Mouse (Mus musculus): ENCODE data around the gene Ddx19a. TPM values are rescaled to one million over a fixed set of nuclear protein-coding genes. Genes with fewer than 3 reads are reported as not detected.

Gene Ddx19a
- 17.8 TPM for polyA plus RNA-seq (2017; shearing (Covaris generic))

DNA sequence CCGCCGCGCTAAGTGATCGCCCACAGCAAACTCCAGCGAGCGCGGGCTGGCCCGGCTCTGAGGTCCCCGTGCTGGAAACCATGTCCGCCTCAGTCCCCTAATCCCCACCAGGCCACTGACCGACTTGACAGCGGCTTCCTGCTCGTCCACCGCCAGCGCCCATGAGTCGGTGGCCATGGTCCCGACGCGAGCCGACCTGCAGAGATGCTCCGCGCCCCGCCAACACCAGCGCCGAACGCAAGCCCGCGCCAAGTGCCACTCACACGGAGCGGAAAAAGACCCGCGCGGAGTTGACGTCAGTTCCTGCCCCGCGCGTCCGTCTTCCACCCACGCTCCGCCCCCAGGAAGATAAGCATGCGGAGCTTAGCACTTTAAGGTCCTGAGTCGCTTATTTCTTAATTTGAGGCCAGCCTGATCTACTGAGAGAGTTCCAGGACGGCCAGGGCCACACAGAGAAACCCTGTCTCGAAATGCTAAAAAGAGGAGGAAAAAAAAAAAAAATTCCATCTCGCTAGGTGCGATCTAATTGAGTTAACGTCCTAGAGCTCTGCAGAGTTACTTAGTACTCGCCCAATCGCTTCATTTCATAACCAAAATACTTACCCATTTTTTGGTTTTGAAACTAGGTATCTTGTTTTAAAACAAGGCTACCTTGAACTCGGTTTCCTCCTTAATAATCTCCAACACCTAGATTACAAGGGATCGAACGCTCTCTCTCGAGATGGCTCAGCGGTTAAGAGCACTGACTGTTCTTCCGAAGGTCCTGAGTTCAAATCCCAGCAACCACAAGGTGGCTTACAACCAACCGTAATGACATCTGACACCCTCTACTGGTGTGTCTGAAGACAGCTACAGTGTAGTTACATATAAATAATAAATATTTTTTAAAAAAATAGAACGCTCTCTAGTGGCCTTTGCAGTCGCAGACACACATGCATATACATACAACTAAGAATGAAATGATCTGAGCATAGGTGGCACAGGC, at the start of gene Ddx19a:
Gene Ddx19a, minus strand, starts transcription at position 254 of the 985 bp plus-strand sequence.

DNA sequence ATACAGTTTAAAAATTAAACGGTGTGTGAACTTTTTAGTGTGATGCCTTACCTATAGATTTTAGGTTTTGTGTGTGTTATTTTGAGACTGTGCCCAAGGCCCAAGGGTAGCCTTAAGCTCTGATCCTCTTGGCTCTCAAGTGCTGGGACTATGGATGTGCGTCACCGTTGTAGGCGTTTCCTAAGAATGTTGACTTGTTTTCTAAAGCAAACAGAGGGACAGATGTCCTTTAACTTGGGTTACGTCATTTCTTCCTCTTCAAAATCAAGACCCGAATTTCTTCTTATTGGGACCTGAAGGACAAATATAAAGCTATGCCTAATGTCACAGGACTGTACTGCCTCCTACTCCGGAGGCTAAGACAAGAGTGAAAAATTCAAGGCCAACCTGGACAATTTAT, 35.3 kb upstream of the Ddx19a start, which contains the start of gene Aars:
Gene Aars, plus strand, starts transcription at position 229 of the 400 bp plus-strand sequence.

DNA sequence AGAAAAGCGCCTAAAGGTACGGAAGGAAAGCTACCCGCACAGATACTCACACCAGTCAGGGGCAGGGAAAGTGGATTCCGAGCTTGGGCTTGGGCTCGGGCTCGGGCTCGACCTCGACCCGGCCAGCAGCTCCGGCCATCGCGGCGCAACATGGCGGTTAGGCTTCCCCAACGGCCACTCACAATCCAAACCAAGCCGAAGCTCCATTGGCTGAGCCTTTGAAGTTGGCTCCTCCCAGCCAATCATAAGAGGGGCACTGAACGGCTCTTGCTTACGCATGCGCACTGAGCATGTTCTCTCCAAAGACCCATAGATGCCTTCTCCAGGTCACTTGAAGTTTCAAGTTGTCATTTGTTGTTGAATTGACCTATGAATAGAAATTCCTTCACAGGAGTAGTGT, 34.0 kb upstream of the Ddx19a start, which contains the start of gene Ddx19b:
Gene Ddx19b, minus strand, starts transcription at position 180 of the 400 bp plus-strand sequence.

Other genes starting within 250 kb of the Ddx19a start
- gene Il34, start 191.9 kb downstream of the Ddx19a start, polyA plus RNA-seq (2017; shearing (Covaris generic)): not detected
- gene Cog4, start 151.2 kb downstream of the Ddx19a start, polyA plus RNA-seq (2017; shearing (Covaris generic)): 41.6 TPM
- 158 TPM for gene Sf3b3, start 151.0 kb downstream of the Ddx19a start, polyA plus RNA-seq (2017; shearing (Covaris generic))
- gene Fuk, start 95.3 kb downstream of the Ddx19a start, polyA plus RNA-seq (2017; shearing (Covaris generic)): 5.6 TPM
- gene St3gal2, start 77.9 kb downstream of the Ddx19a start, polyA plus RNA-seq (2017; shearing (Covaris generic)): 13.2 TPM
- gene Ddx19b, start 34.0 kb upstream of the Ddx19a start, polyA plus RNA-seq (2017; shearing (Covaris generic)): 17.8 TPM
- 42.9 TPM for gene Aars, start 35.3 kb upstream of the Ddx19a start, polyA plus RNA-seq (2017; shearing (Covaris generic))
- gene Exosc6, start 58.5 kb upstream of the Ddx19a start, polyA plus RNA-seq (2017; shearing (Covaris generic)): 17.5 TPM
- gene Clec18a, start 94.6 kb upstream of the Ddx19a start, polyA plus RNA-seq (2017; shearing (Covaris generic)): not detected
- 16.1 TPM for gene Pdpr, start 96.8 kb upstream of the Ddx19a start, polyA plus RNA-seq (2017; shearing (Covaris generic))